Mouse (Mus musculus): ENCODE results near the gene Ntm. TPM values are rescaled to one million over a fixed set of nuclear protein-coding genes. Genes with fewer than 3 reads are reported as not detected.

The Ntm gene
- total RNA-seq, 2 experiments from 2014 or later = 5.4 to 6.2 TPM

- DNase-seq (ENCODE audit: low spot score in 2 of 2) = no peak
These were observed 201.4 kb downstream of the Ntm start for GRCm38 (mm10) chr9:29761511-29761910.

- DNase-seq (ENCODE audit: low spot score in 2 of 2) = no peak
These were observed 203.0 kb downstream of the Ntm start for GRCm38 (mm10) chr9:29759940-29760339.

- DNase-seq (ENCODE audit: low spot score in 2 of 2) = no peak
These were observed 203.9 kb downstream of the Ntm start for GRCm38 (mm10) chr9:29759060-29759459.

- no peak for DNase-seq (ENCODE audit: low spot score in 2 of 2)
These were observed 208.6 kb downstream of the Ntm start for GRCm38 (mm10) chr9:29754374-29754773.

- DNase-seq (ENCODE audit: low spot score in 2 of 2) = no peak
These were observed 211.5 kb downstream of the Ntm start for GRCm38 (mm10) chr9:29751396-29751795.

GRCm38 (mm10) chr9:29750371-29751014 lies 212.4 kb downstream of the Ntm start:
- no peak for DNase-seq (ENCODE audit: low spot score in 2 of 2)

- no peak for DNase-seq (ENCODE audit: low spot score in 2 of 2)
These were observed 214.9 kb downstream of the Ntm start for GRCm38 (mm10) chr9:29748070-29748469.

GRCm38 (mm10) chr9:29738835-29739526 lies 224.0 kb downstream of the Ntm start:
- no peak for DNase-seq (ENCODE audit: low spot score in 2 of 2)

GRCm38 (mm10) chr9:29736031-29736430 lies 226.9 kb downstream of the Ntm start:
- DNase-seq (ENCODE audit: low spot score in 2 of 2) = no peak

- no peak for DNase-seq (ENCODE audit: low spot score in 2 of 2)
These were observed 230.0 kb downstream of the Ntm start for GRCm38 (mm10) chr9:29732895-29733294.

- DNase-seq (ENCODE audit: low spot score in 2 of 2) = no peak
These were observed 231.3 kb downstream of the Ntm start for GRCm38 (mm10) chr9:29731672-29732071.

- DNase-seq (ENCODE audit: low spot score in 2 of 2) = no peak
These were observed 235.2 kb downstream of the Ntm start for GRCm38 (mm10) chr9:29727540-29728432.

- no peak for DNase-seq (ENCODE audit: low spot score in 2 of 2)
These were observed 241.5 kb downstream of the Ntm start for GRCm38 (mm10) chr9:29721461-29721860.

- no peak for DNase-seq (ENCODE audit: low spot score in 2 of 2)
These were observed 246.1 kb downstream of the Ntm start for GRCm38 (mm10) chr9:29716795-29717194.

GRCm38 (mm10) chr9:29698276-29698675 lies 264.7 kb downstream of the Ntm start:
- no peak for DNase-seq (ENCODE audit: low spot score in 2 of 2)

GRCm38 (mm10) chr9:29694151-29694550 lies 268.8 kb downstream of the Ntm start:
- no peak for DNase-seq (ENCODE audit: low spot score in 2 of 2)

- no peak for DNase-seq (ENCODE audit: low spot score in 2 of 2)
These were observed 271.6 kb downstream of the Ntm start for GRCm38 (mm10) chr9:29691186-29691855.

- DNase-seq (ENCODE audit: low spot score in 2 of 2) = no peak
These were observed 280.7 kb downstream of the Ntm start for GRCm38 (mm10) chr9:29682224-29682623.

GRCm38 (mm10) chr9:29680677-29681076 lies 282.3 kb downstream of the Ntm start:
- no peak for DNase-seq (ENCODE audit: low spot score in 2 of 2)

GRCm38 (mm10) chr9:29673911-29674310 lies 289.0 kb downstream of the Ntm start:
- DNase-seq (ENCODE audit: low spot score in 2 of 2) = peak; percentile 11 to 38

- no peak for DNase-seq (ENCODE audit: low spot score in 2 of 2)
These were observed 291.1 kb downstream of the Ntm start for GRCm38 (mm10) chr9:29671861-29672260.

Data from adrenal gland, postnatal 4 days (tissue).